Mouse (Mus musculus) left cerebral cortex, postnatal 25 days (tissue): ENCODE measurements at regions not wholly inside any gene's neighbourhood (a gene's known extent, or its start where the extent isn't known, plus 50 kb on each side); places are given as distances from the start of the nearest gene placed in this dataset.
A peak's percentile ranks its signal among the peaks of the same experiment; 100 is the strongest.
"Not testable (repeated sequence)": the region's sequence is repeated elsewhere in the genome, so short reads cannot be mapped to it uniquely, and the experiment has no call there.

ENCODE experiments used
- DNase-seq, 2 experiments: peaks; one replicate each; pipeline ENCODE4 v3.0.0; 2022; ENCODE audit warnings: low spot score in 2 of 2, mixed read lengths in 1 of 2
- intact Hi-C: fragments of 180-260 bp; cut with DNase I; formaldehyde crosslinking; loops from one replicate; pipeline ENCODE4 v1.15.1; 2025

- intact Hi-C loops: no loop called here
- DNase-seq: peak in 1 of 2 experiments; percentile 20
Observed at GRCm38 (mm10) chr2:10658317-10658716, 288.0 kb downstream of the Sfmbt2 start.

GRCm38 (mm10) chr2:10667915-10668314 is 297.6 kb downstream of the Sfmbt2 start:
- intact Hi-C loops, DNase-seq: not testable (repeated sequence)

GRCm38 (mm10) chr2:10670423-10671298 is 300.4 kb downstream of the Sfmbt2 start:
- intact Hi-C loops: no loop called here
- DNase-seq: peak in 1 of 2 experiments; percentile 4

- intact Hi-C loops: no loop called here
- DNase-seq: no peak
Observed at GRCm38 (mm10) chr2:10671299-10671632, 301.0 kb downstream of the Sfmbt2 start.

- intact Hi-C loops: no loop called here
- DNase-seq: no peak
Observed at GRCm38 (mm10) chr2:10672196-10672595, 301.9 kb downstream of the Sfmbt2 start.

- intact Hi-C loops: no loop called here
- no peak for DNase-seq
Observed at GRCm38 (mm10) chr2:10674738-10675349, 304.5 kb downstream of the Sfmbt2 start.

- intact Hi-C loops: no loop called here
- peak; percentile 6 to 14 for DNase-seq
Observed at GRCm38 (mm10) chr2:10701459-10701858, 331.1 kb downstream of the Sfmbt2 start.

- intact Hi-C loops: no loop called here
- no peak for DNase-seq
Observed at GRCm38 (mm10) chr2:10718366-10718765, 348.1 kb downstream of the Sfmbt2 start.

- intact Hi-C loops, DNase-seq: not testable (repeated sequence)
Observed at GRCm38 (mm10) chr2:10734337-10734736, 364.0 kb downstream of the Sfmbt2 start.

GRCm38 (mm10) chr2:10736696-10737457 is 366.6 kb downstream of the Sfmbt2 start:
- peak; percentile 24 to 35 for DNase-seq
- intact Hi-C loops: no loop called here

- DNase-seq: peak in 1 of 2 experiments; percentile 53
- intact Hi-C loops: no loop called here
Observed at GRCm38 (mm10) chr2:10737458-10737775, 367.1 kb downstream of the Sfmbt2 start.

GRCm38 (mm10) chr2:10745127-10745526 is 374.8 kb downstream of the Sfmbt2 start:
- no peak for DNase-seq
- intact Hi-C loops: no loop called here

- intact Hi-C loops: no loop called here
Observed at GRCm38 (mm10) chr2:10755375-10755774, 385.1 kb downstream of the Sfmbt2 start.

GRCm38 (mm10) chr2:10757202-10757840 is 387.0 kb downstream of the Sfmbt2 start:
- no peak for DNase-seq
- intact Hi-C loops: no loop called here

More at GRCm38 (mm10) chr2:10755375-10755774, 385.1 kb downstream of the Sfmbt2 start:
- peak; percentile 36 to 78 for DNase-seq

GRCm38 (mm10) chr2:10757886-10758285 is 387.6 kb downstream of the Sfmbt2 start:
- intact Hi-C loops: no loop called here
- no peak for DNase-seq

GRCm38 (mm10) chr2:10762236-10762635 is 391.9 kb downstream of the Sfmbt2 start:
- intact Hi-C loops: no loop called here
- DNase-seq: no peak

- no peak for DNase-seq
- intact Hi-C loops: no loop called here
Observed at GRCm38 (mm10) chr2:10783071-10783470, 388.8 kb upstream of the Prkcq start.

GRCm38 (mm10) chr2:10783594-10783993 is 388.3 kb upstream of the Prkcq start:
- intact Hi-C loops: no loop called here

GRCm38 (mm10) chr2:10784266-10784665 is 387.6 kb upstream of the Prkcq start:
- intact Hi-C loops: loop anchor here (2.0 kb wide), 1 partner anchor 41 kb away; no protein-coding TSS in a partner anchor

More at GRCm38 (mm10) chr2:10783594-10783993, 388.3 kb upstream of the Prkcq start:
- DNase-seq: no peak

GRCm38 (mm10) chr2:10785156-10785555 is 386.8 kb upstream of the Prkcq start:
- intact Hi-C loops: loop anchor here (1.0 to 2.0 kb wide), 2 partner anchors 40 to 274 kb away; no protein-coding TSS in a partner anchor
- peak; percentile 65 to 82 for DNase-seq

More at GRCm38 (mm10) chr2:10784266-10784665, 387.6 kb upstream of the Prkcq start:
- no peak for DNase-seq
